Mouse (Mus musculus): ENCODE measurements around the gene Klf2. TPM values are rescaled to one million over a fixed set of nuclear protein-coding genes. Genes with fewer than 3 reads are reported as not detected.

Klf2 gene
- polyA plus RNA-seq, 1 experiment from 2014 or later: 15.2 TPM

DNA sequence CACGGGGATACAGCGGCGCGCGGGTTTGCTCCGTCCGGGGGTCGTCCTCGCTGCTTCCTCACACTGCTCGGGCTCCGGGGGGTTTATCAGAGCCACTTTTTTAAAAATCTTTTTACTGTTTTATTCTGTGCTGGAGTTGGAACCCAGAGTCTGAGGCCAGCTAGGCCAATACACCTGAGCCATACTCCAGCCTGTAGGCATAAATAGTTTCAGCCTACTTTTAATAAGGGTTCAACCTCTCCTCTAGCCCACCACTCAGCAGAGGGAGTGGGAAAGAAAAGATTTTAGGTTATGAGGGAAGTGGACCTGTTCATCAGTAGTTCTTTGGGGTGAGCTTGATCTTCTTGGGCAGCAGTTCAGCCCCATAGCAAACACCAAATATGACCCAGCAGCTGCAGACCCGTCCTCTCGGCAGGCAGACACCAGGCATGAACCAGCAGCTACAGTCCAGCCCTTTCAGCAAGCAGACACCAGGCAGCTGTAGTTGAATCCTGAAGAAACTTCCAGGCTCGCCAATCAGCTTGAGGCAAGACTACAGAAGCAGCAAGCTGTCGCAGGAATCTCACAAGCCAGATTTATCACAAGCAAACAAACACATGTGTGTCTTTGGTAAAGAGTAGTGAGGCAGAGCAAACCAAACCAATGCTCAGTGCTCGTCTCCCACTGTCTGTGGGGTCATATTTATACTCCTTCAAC, 13.5 kb upstream of the Klf2 start, which contains the start of gene Gm10282:
TSS of gene Gm10282 (minus strand) at position 51 of the 696 bp plus-strand sequence.
- no peak within 1 kb of the TSS for H3K9ac ChIP-seq
- no peak for TF ChIP-seq CTCF (IDR thresholded peaks at IDR 0.05; ENCODE audit: low read depth)
- no peaks in the 10 kb centered on the region for H3K4me1 ChIP-seq (ENCODE audit: insufficient read depth)
- WGBS: 67% methylated on average over 12 of the region's 16 CpGs
- no peak within 1 kb of the TSS for H3K27ac ChIP-seq (ENCODE audit: low read depth)
- no peaks in the 10 kb centered on the region for H3K36me3 ChIP-seq (ENCODE audit: insufficient read depth)
- no peak for DNase-seq
- no peak within 1 kb of the TSS for H3K4me2 ChIP-seq
- no peaks in the 10 kb centered on the region for H3K9me3 ChIP-seq (ENCODE audit: low read depth, low read length)
- H3K27me3 ChIP-seq (ENCODE audit: insufficient read depth, low read length): no peaks in the 10 kb centered on the region
- no peak within 1 kb of the TSS for H3K4me3 ChIP-seq (ENCODE audit: low read depth, low read length)
- ATAC-seq (ENCODE audit: insufficient read depth): no peak

DNA sequence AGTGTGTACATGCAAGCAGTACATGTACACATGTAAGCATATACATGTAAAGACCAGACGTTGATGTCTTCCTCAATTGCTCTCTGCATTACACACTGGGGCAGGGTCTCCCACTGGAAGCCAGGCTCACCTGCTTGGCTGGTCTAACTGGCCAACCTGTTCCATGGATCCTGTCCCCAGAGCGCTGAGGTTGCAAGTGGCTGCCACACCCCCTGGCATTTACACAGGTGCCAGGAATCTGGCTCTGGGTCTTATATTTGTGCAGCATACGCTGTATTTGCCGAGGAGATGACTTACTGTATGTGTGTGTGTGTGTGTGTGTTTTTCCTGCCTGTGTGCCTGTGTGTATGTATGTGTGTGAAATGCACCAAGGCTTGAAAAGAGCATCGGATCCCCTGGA, 11.9 kb upstream of the Klf2 start:
- Histone ChIP-seq H3K27ac (ENCODE audit: low read depth) (no peak overlapping the region), H3K4me2 (no peak overlapping the region), H3K4me1 (ENCODE audit: insufficient read depth) (no peaks in the 10 kb centered on the region), H3K9ac (no peak overlapping the region), H3K36me3 (ENCODE audit: insufficient read depth) (no peaks in the 10 kb centered on the region), H3K4me3 (ENCODE audit: low read depth, low read length) (no peak overlapping the region), H3K27me3 (ENCODE audit: insufficient read depth, low read length) (no peaks in the 10 kb centered on the region), H3K9me3 (ENCODE audit: low read depth, low read length) (no peaks in the 10 kb centered on the region)
- TF ChIP-seq CTCF (IDR thresholded peaks at IDR 0.05; ENCODE audit: low read depth): no peak
- 69% methylated on average over 5 of the region's 5 CpGs for WGBS
- DNase-seq (no peak), ATAC-seq (ENCODE audit: insufficient read depth) (no peak)

DNA sequence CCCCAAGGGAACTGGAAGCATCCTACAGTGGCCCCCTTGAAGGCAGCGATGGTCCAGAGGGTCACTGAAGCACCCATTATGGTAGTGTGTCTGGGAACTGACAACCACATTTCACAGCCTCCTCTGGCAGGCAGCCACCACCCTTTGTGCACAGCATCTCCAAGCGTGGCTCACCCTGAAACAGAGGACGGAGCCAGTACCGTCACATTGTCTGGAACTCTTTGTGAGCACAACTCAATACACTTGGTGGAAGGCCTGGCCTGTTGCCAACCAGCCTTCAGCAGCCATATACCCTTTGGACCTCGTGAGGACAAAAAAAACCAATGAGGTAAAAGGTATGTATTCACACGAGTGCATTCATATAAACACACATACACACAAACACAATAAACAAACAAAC, 10.6 kb upstream of the Klf2 start:
- H3K9me3 ChIP-seq (ENCODE audit: low read depth, low read length): no peaks in the 10 kb centered on the region
- ATAC-seq (ENCODE audit: insufficient read depth): 0 out of 2 replicates have a peak, but pooled peaks have one; percentile 13

DNA sequence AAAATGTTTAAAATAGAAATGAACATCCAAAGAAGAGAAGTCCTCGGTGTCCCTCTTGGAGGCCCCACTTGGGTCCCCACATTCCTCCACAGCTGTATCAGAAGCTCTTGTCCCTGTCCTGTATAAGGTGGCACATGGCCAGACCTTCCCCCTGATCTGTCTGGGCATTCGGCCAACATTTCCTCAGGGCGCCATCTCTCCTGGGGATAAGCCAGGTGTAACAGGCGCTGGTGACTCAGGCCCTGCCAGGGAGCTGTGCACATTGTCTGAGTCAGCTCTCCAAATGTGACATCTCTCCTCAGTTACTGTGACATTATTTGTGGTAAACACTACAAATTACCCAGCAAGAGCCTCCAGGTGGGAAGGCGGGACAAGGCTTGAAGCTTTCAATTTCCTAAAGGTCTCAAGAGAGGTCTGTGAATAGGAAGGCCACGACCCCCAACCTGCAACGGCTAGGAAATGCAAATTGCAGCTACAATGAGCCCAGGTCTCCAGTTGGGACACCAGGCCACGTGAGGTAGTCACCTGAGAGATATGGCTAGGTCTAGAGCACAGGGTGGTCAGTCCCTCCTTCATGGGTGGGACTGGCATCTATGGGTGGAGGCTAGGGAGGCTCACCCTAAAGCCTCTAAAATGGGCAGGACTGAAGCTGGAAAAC, 7.9 kb upstream of the Klf2 start:
- Histone ChIP-seq H3K4me2 (no peak overlapping the region), H3K36me3 (ENCODE audit: insufficient read depth) (no peaks in the 10 kb centered on the region), H3K27ac (ENCODE audit: low read depth) (peak overlapping the region; percentile 30; the same call in 1 of the 2 replicates), H3K9me3 (ENCODE audit: low read depth, low read length) (no peaks in the 10 kb centered on the region), H3K27me3 (ENCODE audit: insufficient read depth, low read length) (no peaks in the 10 kb centered on the region), H3K9ac (no peak overlapping the region), H3K4me1 (ENCODE audit: insufficient read depth) (no peaks in the 10 kb centered on the region), H3K4me3 (ENCODE audit: low read depth, low read length) (no peak overlapping the region)
- DNase-seq (peak; percentile 74), ATAC-seq (ENCODE audit: insufficient read depth) (peak; percentile 52; the same call in 1 of the 2 replicates)
- WGBS: 41% methylated on average over 8 of the region's 8 CpGs
- TF ChIP-seq CTCF (IDR thresholded peaks at IDR 0.05; ENCODE audit: low read depth): no peak

More for the DNA sequence above, 10.6 kb upstream of the Klf2 start:
- 37% methylated on average over 6 of the region's 6 CpGs for WGBS
- H3K4me3 ChIP-seq (ENCODE audit: low read depth, low read length): no peak overlapping the region
- DNase-seq: peak; percentile 61
- H3K4me1 ChIP-seq (ENCODE audit: insufficient read depth): no peaks in the 10 kb centered on the region
- H3K9ac ChIP-seq: no peak overlapping the region
- H3K27me3 ChIP-seq (ENCODE audit: insufficient read depth, low read length): no peaks in the 10 kb centered on the region
- H3K4me2 ChIP-seq: no peak overlapping the region
- no peak for TF ChIP-seq CTCF (IDR thresholded peaks at IDR 0.05; ENCODE audit: low read depth)
- peak overlapping the region; percentile 19; the same call in 1 of the 2 replicates for H3K27ac ChIP-seq (ENCODE audit: low read depth)
- H3K36me3 ChIP-seq (ENCODE audit: insufficient read depth): no peaks in the 10 kb centered on the region

DNA sequence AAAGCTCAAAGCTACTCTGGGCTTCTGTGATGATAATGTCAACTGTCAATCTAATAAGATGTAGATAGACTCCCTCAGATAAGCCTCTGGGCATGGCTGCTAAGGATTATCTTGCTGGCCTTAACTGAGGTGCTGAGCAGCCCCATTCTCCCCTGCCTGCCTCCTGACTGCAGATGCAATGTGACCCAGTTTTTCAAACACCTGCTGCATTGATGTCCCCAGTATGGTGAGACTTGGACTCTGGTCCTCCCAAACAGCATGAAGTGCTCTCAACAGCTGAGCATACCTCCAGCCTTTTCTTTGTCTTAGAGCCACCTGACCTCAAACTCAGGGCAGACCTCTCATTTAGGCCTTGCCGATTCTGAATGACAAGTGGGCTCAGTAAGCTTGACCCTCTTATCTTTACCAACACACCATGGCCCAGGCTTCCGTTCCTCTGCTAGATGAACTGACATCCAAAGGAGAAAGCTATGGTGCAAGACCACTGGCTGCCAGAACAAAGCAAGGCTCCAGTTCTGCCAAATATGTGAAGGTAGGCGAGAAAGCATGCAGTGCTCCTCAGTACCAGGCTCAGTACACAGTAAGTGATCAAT, 5.8 kb upstream of the Klf2 start:
- no peak for TF ChIP-seq CTCF (IDR thresholded peaks at IDR 0.05; ENCODE audit: low read depth)
- Histone ChIP-seq H3K4me1 (ENCODE audit: insufficient read depth) (no peaks in the 10 kb centered on the region), H3K27me3 (ENCODE audit: insufficient read depth, low read length) (no peaks in the 10 kb centered on the region), H3K36me3 (ENCODE audit: insufficient read depth) (no peaks in the 10 kb centered on the region), H3K4me2 (no peak overlapping the region), H3K4me3 (ENCODE audit: low read depth, low read length) (no peak overlapping the region), H3K27ac (ENCODE audit: low read depth) (no peak overlapping the region), H3K9ac (no peak overlapping the region), H3K9me3 (ENCODE audit: low read depth, low read length) (no peaks in the 10 kb centered on the region)
- 50% methylated on average over 3 of the region's 3 CpGs for whole genome bisulfite sequencing
- no peak for ATAC-seq (ENCODE audit: insufficient read depth)
- DNase-seq: no peak

DNA sequence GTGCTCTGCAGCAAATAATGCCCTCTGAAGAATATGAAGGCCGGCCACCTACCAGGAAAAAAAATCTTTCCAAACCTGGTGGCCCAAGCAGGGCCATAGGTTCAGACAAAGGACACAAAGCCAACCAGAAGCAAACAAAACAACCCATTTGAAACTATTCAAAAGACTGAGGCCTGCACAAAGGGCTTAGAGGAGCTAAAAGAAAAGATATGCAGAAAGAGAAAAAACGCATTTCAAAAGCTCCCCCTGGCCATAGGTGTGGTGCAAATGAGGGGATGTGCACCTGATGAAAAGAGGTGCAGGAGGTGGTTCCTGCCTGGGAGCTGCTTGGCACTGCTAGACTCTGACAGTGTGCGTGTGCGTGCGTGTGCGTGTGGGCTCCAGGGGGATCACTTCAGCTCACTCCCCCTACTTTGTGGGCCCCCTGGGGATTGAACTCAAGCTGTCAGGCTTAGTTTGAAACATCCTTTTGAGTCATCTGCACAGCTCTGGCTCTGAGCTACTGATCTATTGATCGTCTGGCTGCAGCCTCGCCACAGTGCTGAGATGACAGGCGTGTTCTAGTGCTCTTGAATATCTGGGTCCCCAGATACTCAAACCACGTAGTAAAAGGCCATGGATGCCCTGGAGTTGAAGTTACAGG, 2.7 kb upstream of the Klf2 start:
- no peak for ATAC-seq (ENCODE audit: insufficient read depth)
- 52% methylated on average over 10 of the region's 10 CpGs for WGBS
- DNase-seq: no peak
- Histone ChIP-seq H3K4me1 (ENCODE audit: insufficient read depth) (no peaks in the 10 kb centered on the region), H3K9me3 (ENCODE audit: low read depth, low read length) (no peaks in the 10 kb centered on the region), H3K9ac (no peak overlapping the region), H3K27me3 (ENCODE audit: insufficient read depth, low read length) (peaks cover 18% of the 10 kb centered on the region), H3K4me2 (no peak overlapping the region), H3K27ac (ENCODE audit: low read depth) (no peak overlapping the region), H3K4me3 (ENCODE audit: low read depth, low read length) (no peak overlapping the region), H3K36me3 (ENCODE audit: insufficient read depth) (no peaks in the 10 kb centered on the region)
- TF ChIP-seq CTCF (IDR thresholded peaks at IDR 0.05; ENCODE audit: low read depth): no peak
